Mouse (Mus musculus): ENCODE data around the gene Il18r1. TPM values are rescaled to one million over a fixed set of nuclear protein-coding genes. Genes with fewer than 3 reads are reported as not detected.

The Il18r1 gene
- polyA plus RNA-seq, 1 experiment from 2014 or later = 0.31 TPM

DNA sequence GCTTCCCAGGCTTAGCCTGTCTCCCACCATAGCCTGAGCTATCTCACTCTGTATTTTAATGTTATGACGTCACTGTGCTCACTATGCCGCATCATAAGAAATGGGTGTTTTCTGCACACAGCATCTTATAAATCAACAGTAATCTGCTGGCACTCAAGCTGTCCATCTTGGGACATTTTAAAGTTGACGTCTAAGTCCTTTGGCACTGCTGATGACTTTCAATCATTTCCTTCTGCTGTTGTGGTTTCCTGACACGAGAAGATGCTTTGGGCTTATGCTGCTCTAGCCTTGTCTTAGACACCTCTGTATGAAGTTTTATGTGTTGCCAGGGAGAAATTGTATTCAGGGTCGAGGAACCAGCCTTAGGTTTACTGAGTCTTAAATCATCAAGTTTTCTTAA, 39.2 kb downstream of the Il18r1 start:
- WGBS = 70% methylated on average over 5 of the region's 5 CpGs
- Histone ChIP-seq H3K9ac (ENCODE audit: low read depth, low read length) (no peak overlapping the region), H3K27ac (replicated peaks; ENCODE audit: low read depth, low read length) (no peak overlapping the region), H3K36me3 (ENCODE audit: control insufficient read depth, insufficient read depth, low read length) (no peaks in the 10 kb centered on the region), H3K27me3 (replicated peaks; ENCODE audit: control insufficient read depth, insufficient read depth, low read length) (no peaks in the 10 kb centered on the region), H3K4me2 (ENCODE audit: low read depth, low read length) (no peak overlapping the region), H3K4me3 (ENCODE audit: low read depth, low read length) (no peak overlapping the region), H3K9me3 (ENCODE audit: control insufficient read depth, low read length) (no peaks in the 10 kb centered on the region), H3K4me1 (ENCODE audit: control insufficient read depth, insufficient read depth, low read length) (no peaks in the 10 kb centered on the region)
- no peak for ATAC-seq (ENCODE audit: low read depth)
- DNase-seq (ENCODE audit: low spot score) = no peak

DNA sequence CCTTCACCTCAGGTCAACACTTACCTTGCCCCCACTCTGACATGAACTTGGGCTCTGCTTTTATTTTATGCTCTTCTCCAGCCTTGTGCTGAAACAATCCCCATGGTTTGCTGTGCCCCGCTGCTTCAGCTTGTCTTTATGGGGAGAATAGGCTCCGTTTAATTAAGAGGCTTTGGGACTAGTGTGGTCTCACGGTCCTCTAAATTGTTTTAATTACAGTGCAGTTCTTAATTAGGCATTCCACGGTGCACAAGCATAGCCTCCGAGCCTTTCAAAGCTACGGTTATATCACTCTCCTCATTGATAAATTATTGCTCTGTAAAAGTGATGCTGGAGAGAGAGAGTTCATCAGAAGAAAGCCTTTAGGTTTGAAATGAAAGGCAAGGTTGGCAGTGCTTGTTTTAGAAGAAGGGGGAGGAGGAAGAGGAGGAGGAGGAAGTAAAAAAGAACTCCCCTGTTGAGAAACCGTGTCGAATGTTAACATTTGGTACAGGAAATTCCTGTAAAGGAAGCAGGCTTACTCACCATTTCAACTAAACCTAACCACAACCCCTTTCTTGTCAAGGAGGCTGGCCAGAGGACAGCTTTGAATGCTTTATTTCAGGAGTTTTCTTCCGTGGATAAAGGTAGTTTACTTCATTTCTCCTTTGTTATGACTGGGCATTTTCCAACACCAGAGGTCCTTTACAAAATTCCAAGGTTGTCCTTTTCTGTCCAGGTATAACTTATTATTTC, 49.7 kb downstream of the Il18r1 start, which contains the start of gene Il18rap:
Gene Il18rap, plus strand, starts transcription at position 512 of the 735 bp plus-strand sequence.
- 26% methylated on average over 9 of the region's 9 CpGs for WGBS
- Histone ChIP-seq H3K4me3 (ENCODE audit: low read depth, low read length) (no peak within 1 kb of the TSS), H3K4me2 (ENCODE audit: low read depth, low read length) (0 out of 2 replicates have a peak within 1 kb of the TSS, but pooled peaks have one; percentile 8), H3K27me3 (replicated peaks; ENCODE audit: control insufficient read depth, insufficient read depth, low read length) (no peaks in the 10 kb centered on the region), H3K9ac (ENCODE audit: low read depth, low read length) (no peak within 1 kb of the TSS), H3K36me3 (ENCODE audit: control insufficient read depth, insufficient read depth, low read length) (no peaks in the 10 kb centered on the region), H3K9me3 (ENCODE audit: control insufficient read depth, low read length) (no peaks in the 10 kb centered on the region), H3K4me1 (ENCODE audit: control insufficient read depth, insufficient read depth, low read length) (no peaks in the 10 kb centered on the region), H3K27ac (replicated peaks; ENCODE audit: low read depth, low read length) (no peak within 1 kb of the TSS)
- DNase-seq (ENCODE audit: low spot score) = peak; percentile 17
- ATAC-seq (ENCODE audit: low read depth) = no peak

DNA sequence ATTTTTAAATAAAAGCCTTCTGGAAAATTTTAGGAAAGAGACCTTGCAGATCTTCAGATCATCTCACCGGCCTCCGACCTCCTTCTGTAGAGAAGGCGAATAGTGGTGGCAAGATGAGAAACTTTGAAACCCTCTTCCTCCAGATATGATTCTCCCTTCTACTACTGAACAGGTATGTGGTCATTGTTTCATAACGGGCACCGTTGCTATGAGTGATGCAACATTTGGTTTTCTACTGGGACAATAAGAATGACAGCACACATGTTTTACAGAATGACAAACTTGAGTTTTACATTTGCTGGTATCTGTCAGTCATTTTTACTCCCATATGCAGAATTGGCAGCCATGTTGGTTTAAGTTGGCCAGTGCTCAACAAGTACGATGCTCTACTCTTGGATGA, 51.0 kb downstream of the Il18r1 start:
- DNase-seq (ENCODE audit: low spot score) (no peak), ATAC-seq (ENCODE audit: low read depth) (no peak)
- Histone ChIP-seq H3K4me3 (ENCODE audit: low read depth, low read length) (no peak overlapping the region), H3K36me3 (ENCODE audit: control insufficient read depth, insufficient read depth, low read length) (no peaks in the 10 kb centered on the region), H3K27me3 (replicated peaks; ENCODE audit: control insufficient read depth, insufficient read depth, low read length) (no peaks in the 10 kb centered on the region), H3K9me3 (ENCODE audit: control insufficient read depth, low read length) (no peaks in the 10 kb centered on the region), H3K27ac (replicated peaks; ENCODE audit: low read depth, low read length) (no peak overlapping the region), H3K9ac (ENCODE audit: low read depth, low read length) (no peak overlapping the region), H3K4me1 (ENCODE audit: control insufficient read depth, insufficient read depth, low read length) (no peaks in the 10 kb centered on the region), H3K4me2 (ENCODE audit: low read depth, low read length) (no peak overlapping the region)
- 89% methylated on average over 6 of the region's 6 CpGs for WGBS

DNA sequence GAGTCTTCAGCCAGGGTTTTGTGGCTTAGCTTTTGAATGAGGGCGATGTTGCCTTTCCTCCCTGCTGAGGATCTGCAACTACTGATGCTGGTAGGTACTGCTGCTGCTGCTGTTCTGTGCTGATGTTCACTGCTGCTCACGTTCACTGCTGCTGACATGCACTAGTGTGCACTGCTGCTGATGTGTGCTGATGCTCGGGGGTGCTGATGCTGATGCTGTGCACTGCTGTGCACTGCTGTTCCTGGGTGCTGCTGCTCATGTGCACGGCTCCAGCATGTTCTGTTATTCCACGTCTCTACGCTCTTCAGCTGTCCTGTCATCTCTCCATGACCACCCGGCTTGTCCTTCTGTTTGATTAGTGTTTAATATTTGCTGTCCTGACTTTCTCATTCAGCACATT, 57.6 kb downstream of the Il18r1 start:
- no peak for DNase-seq (ENCODE audit: low spot score)
- Histone ChIP-seq H3K9me3 (ENCODE audit: control insufficient read depth, low read length) (no peaks in the 10 kb centered on the region), H3K4me1 (ENCODE audit: control insufficient read depth, insufficient read depth, low read length) (no peaks in the 10 kb centered on the region), H3K27me3 (replicated peaks; ENCODE audit: control insufficient read depth, insufficient read depth, low read length) (no peaks in the 10 kb centered on the region), H3K36me3 (ENCODE audit: control insufficient read depth, insufficient read depth, low read length) (no peaks in the 10 kb centered on the region), H3K27ac (replicated peaks; ENCODE audit: low read depth, low read length) (no peak overlapping the region), H3K9ac (ENCODE audit: low read depth, low read length) (no peak overlapping the region), H3K4me2 (ENCODE audit: low read depth, low read length) (no peak overlapping the region), H3K4me3 (ENCODE audit: low read depth, low read length) (no peak overlapping the region)
- no peak for ATAC-seq (ENCODE audit: low read depth)
- 82% methylated on average over 7 of the region's 7 CpGs for WGBS

GRCm38 (mm10) chr1:40523971-40524722, 58.8 kb downstream of the Il18r1 start:
- H3K9me3 ChIP-seq (ENCODE audit: control insufficient read depth, low read length) = no peaks in the 10 kb centered on the region
- ATAC-seq (ENCODE audit: low read depth) = no peak
- H3K9ac ChIP-seq (ENCODE audit: low read depth, low read length) = no peak overlapping the region
- WGBS = 90% methylated on average over 5 of the region's 5 CpGs
- H3K4me2 ChIP-seq (ENCODE audit: low read depth, low read length) = no peak overlapping the region
- DNase-seq (ENCODE audit: low spot score) = no peak
- no peaks in the 10 kb centered on the region for H3K27me3 ChIP-seq (replicated peaks; ENCODE audit: control insufficient read depth, insufficient read depth, low read length)
- no peaks in the 10 kb centered on the region for H3K36me3 ChIP-seq (ENCODE audit: control insufficient read depth, insufficient read depth, low read length)
- H3K4me3 ChIP-seq (ENCODE audit: low read depth, low read length) = no peak overlapping the region
- no peak overlapping the region for H3K27ac ChIP-seq (replicated peaks; ENCODE audit: low read depth, low read length)
- no peaks in the 10 kb centered on the region for H3K4me1 ChIP-seq (ENCODE audit: control insufficient read depth, insufficient read depth, low read length)

DNA sequence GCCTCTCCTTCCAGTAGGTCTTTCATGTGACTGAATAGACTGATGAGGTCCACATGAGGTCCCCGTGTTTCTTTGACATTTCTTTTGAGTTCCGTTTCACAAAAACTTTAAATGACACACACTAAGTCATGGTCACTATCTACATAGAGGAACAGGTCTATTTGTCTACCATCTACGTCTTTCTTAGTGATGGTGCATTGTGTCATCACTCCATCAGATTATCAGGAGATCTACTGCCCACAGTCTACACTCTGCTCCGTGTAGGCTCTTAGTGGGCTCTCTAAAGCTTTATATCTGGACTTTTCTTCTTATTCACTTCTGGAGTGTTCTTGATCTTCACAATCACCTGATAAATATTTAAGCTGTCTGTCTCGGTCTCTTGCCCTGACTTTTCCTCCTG, 63.9 kb downstream of the Il18r1 start:
- no peak for ATAC-seq (ENCODE audit: low read depth)
- no peaks in the 10 kb centered on the region for H3K4me1 ChIP-seq (ENCODE audit: control insufficient read depth, insufficient read depth, low read length)
- H3K36me3 ChIP-seq (ENCODE audit: control insufficient read depth, insufficient read depth, low read length) = no peaks in the 10 kb centered on the region
- H3K27ac ChIP-seq (replicated peaks; ENCODE audit: low read depth, low read length) = no peak overlapping the region
- no peak overlapping the region for H3K4me3 ChIP-seq (ENCODE audit: low read depth, low read length)
- H3K4me2 ChIP-seq (ENCODE audit: low read depth, low read length) = no peak overlapping the region
- no peaks in the 10 kb centered on the region for H3K9me3 ChIP-seq (ENCODE audit: control insufficient read depth, low read length)
- no peak overlapping the region for H3K9ac ChIP-seq (ENCODE audit: low read depth, low read length)
- H3K27me3 ChIP-seq (replicated peaks; ENCODE audit: control insufficient read depth, insufficient read depth, low read length) = no peaks in the 10 kb centered on the region
- 90% methylated on average over 5 of the region's 5 CpGs for WGBS
- no peak for DNase-seq (ENCODE audit: low spot score)

DNA sequence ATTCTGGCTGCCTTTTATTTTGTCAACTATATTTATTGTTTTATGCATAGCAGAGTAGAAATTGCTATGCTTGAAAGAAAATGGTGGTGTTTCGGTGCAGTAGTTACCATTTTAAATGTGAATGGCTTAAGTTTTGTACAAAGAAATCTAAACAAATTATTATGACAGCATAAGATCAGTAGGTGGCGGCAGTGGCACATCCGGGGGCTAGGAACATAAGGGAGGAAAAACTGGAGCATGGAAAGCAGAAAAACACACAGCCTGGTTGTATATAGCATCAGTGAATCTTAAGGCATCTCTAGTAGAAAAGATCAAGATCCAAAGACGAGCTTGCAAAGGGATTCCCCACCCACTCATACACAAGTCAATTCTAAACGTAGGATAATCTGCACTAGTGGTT, 72.2 kb downstream of the Il18r1 start:
- Histone ChIP-seq H3K27me3 (replicated peaks; ENCODE audit: control insufficient read depth, insufficient read depth, low read length) (no peaks in the 10 kb centered on the region), H3K4me3 (ENCODE audit: low read depth, low read length) (no peak overlapping the region), H3K9ac (ENCODE audit: low read depth, low read length) (no peak overlapping the region), H3K4me2 (ENCODE audit: low read depth, low read length) (no peak overlapping the region), H3K4me1 (ENCODE audit: control insufficient read depth, insufficient read depth, low read length) (no peaks in the 10 kb centered on the region), H3K9me3 (ENCODE audit: control insufficient read depth, low read length) (no peaks in the 10 kb centered on the region), H3K36me3 (ENCODE audit: control insufficient read depth, insufficient read depth, low read length) (no peaks in the 10 kb centered on the region), H3K27ac (replicated peaks; ENCODE audit: low read depth, low read length) (no peak overlapping the region)
- no peak for ATAC-seq (ENCODE audit: low read depth)
- 74% methylated on average over 5 of the region's 5 CpGs for WGBS
- DNase-seq (ENCODE audit: low spot score) = no peak

DNA sequence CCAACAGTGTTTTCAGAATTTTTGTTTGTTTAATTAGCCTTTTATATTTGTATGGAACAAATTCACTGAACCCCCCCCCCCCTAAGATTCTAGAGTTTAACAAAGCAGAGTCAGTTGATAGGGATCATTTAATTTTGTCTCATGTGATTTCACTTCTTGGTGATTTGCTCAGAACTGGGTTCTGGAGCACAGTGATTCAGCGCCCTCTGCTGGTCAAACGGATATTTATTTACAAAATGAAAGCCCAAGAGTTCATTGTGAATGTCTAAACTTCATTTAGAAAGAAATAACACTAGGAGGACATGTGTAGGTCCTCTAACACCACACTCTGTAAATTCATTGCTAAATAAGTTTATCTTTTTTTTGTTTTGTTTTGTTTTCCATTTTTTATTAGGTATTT, 79.3 kb downstream of the Il18r1 start:
- no peaks in the 10 kb centered on the region for H3K27me3 ChIP-seq (replicated peaks; ENCODE audit: control insufficient read depth, insufficient read depth, low read length)
- ATAC-seq (ENCODE audit: low read depth) = no peak
- no peak overlapping the region for H3K4me3 ChIP-seq (ENCODE audit: low read depth, low read length)
- H3K36me3 ChIP-seq (ENCODE audit: control insufficient read depth, insufficient read depth, low read length) = no peaks in the 10 kb centered on the region
- 1% methylated on average over 2 of the region's 2 CpGs for WGBS
- DNase-seq (ENCODE audit: low spot score) = peak; percentile 72
- H3K4me2 ChIP-seq (ENCODE audit: low read depth, low read length) = no peak overlapping the region
- no peaks in the 10 kb centered on the region; the same call in 1 of the 2 replicates for H3K4me1 ChIP-seq (ENCODE audit: control insufficient read depth, insufficient read depth, low read length)
- no peaks in the 10 kb centered on the region for H3K9me3 ChIP-seq (ENCODE audit: control insufficient read depth, low read length)
- no peak overlapping the region for H3K9ac ChIP-seq (ENCODE audit: low read depth, low read length)
- no peak overlapping the region for H3K27ac ChIP-seq (replicated peaks; ENCODE audit: low read depth, low read length)
